In genomic region chr16:8764124-8764907, GRCm38 (mm10) we compare ENCODE assay signal across 21 mouse cellular contexts. TPM values are rescaled to one million over a fixed set of nuclear protein-coding genes. Genes with fewer than 3 reads are reported as not detected.
DNase-seq lines count a peak whose midpoint lies in the region; ATAC-seq and TF ChIP-seq lines count a peak whose summit lies in the region.
"Had no signal": no experiment of that assay in that cellular context is flagged by ENCODE, and none has a peak within 500 bp of the region (broad histone marks: within the 10 kb centered on the region; RNA-seq: fewer than 3 reads in every experiment).

No protein-coding gene starts in this region.

- no peak overlapping the region for H3K27ac ChIP-seq in midbrain, embryonic 13.5 days
- no peak overlapping the region for H3K27ac ChIP-seq in midbrain, postnatal 0 days (ENCODE audit: low read depth, low read length)
- peak overlapping the region; percentile 94 for H3K27ac ChIP-seq in liver, embryonic 12.5 days
- no peak overlapping the region for H3K27ac ChIP-seq in forebrain, postnatal 0 days (ENCODE audit: low read depth, low read length)
- H3K27ac ChIP-seq: hindbrain, embryonic 14.5 days; kidney, postnatal 0 days; limb, embryonic 10.5 days had no signal

- no peaks in the 10 kb centered on the region for H3K9me3 ChIP-seq in midbrain, embryonic 13.5 days
- no peaks in the 10 kb centered on the region for H3K9me3 ChIP-seq in midbrain, postnatal 0 days (ENCODE audit: low read length)
- no peaks in the 10 kb centered on the region for H3K9me3 ChIP-seq in liver, embryonic 12.5 days (replicated peaks)
- H3K9me3 ChIP-seq in forebrain, postnatal 0 days (ENCODE audit: low read length), result no peaks in the 10 kb centered on the region
- H3K9me3 ChIP-seq: limb, embryonic 10.5 days had no signal

- no peaks in the 10 kb centered on the region for H3K27me3 ChIP-seq in midbrain, embryonic 13.5 days
- no peaks in the 10 kb centered on the region for H3K27me3 ChIP-seq in midbrain, postnatal 0 days (ENCODE audit: insufficient read depth, low read length)
- H3K27me3 ChIP-seq in liver, embryonic 12.5 days (replicated peaks), result no peaks in the 10 kb centered on the region
- H3K27me3 ChIP-seq in forebrain, postnatal 0 days (ENCODE audit: insufficient read depth, low read length), result no peaks in the 10 kb centered on the region
- H3K27me3 ChIP-seq: CH12.LX had no signal

- DNase-seq in midbrain, postnatal 0 days (ENCODE audit: low spot score), result no peak
- peak; percentile 38 for DNase-seq in brain, embryonic 14.5 days (ENCODE audit: low read depth)
- peak; percentile 36 for DNase-seq in testis, postnatal 14 days (ENCODE audit: low spot score)
- no peak for DNase-seq in adrenal gland, postnatal 4 days (ENCODE audit: low spot score in 2 of 2)
- DNase-seq in forebrain, postnatal 0 days, result no peak
- DNase-seq: adrenal gland, postnatal 10 days; B cell, adult 2 months; cerebellum, adult 11 months; cerebellum, postnatal 10 days; heart, postnatal 4 days; kidney, adult 2 months; lung, postnatal 10 days; thymus, postnatal 36 days had no signal

- no peak overlapping the region for H3K4me2 ChIP-seq in midbrain, embryonic 13.5 days (replicated peaks)
- H3K4me2 ChIP-seq in midbrain, postnatal 0 days (ENCODE audit: low read depth, low read length, poor library complexity, severe bottlenecking), result no peak overlapping the region
- peak overlapping the region; percentile 52 for H3K4me2 ChIP-seq in liver, embryonic 12.5 days
- no peak overlapping the region for H3K4me2 ChIP-seq in forebrain, postnatal 0 days (ENCODE audit: low read depth)
- H3K4me2 ChIP-seq: hindbrain, embryonic 14.5 days had no signal

- TF ChIP-seq CTCF in midbrain, postnatal 0 days (IDR thresholded peaks at IDR 0.05), result no peak
- no peak for TF ChIP-seq CTCF in brain, embryonic 14.5 days (IDR thresholded peaks at IDR 0.05; ENCODE audit: borderline replicate concordance, extremely low read depth, insufficient read depth, insufficient read length)
- no peak for TF ChIP-seq CTCF in forebrain, postnatal 0 days (IDR thresholded peaks at IDR 0.05; ENCODE audit: low read depth)

- H3K4me3 ChIP-seq in midbrain, embryonic 13.5 days (replicated peaks), result no peak overlapping the region
- no peak overlapping the region for H3K4me3 ChIP-seq in midbrain, postnatal 0 days (ENCODE audit: low read depth, low read length)
- H3K4me3 ChIP-seq in liver, embryonic 12.5 days, result no peak overlapping the region
- no peak overlapping the region for H3K4me3 ChIP-seq in forebrain, postnatal 0 days (ENCODE audit: low read depth, low read length)
- H3K4me3 ChIP-seq: limb, embryonic 10.5 days had no signal

- ATAC-seq in midbrain, embryonic 13.5 days, result peak; percentile 67; the same call in 1 of the 2 replicates
- ATAC-seq in midbrain, postnatal 0 days (ENCODE audit: low FRiP score), result no peak
- peak; percentile 60 for ATAC-seq in liver, embryonic 12.5 days
- ATAC-seq in forebrain, postnatal 0 days, result no peak
- ATAC-seq: activated CD4-positive, CD25-positive, alpha-beta regulatory T cell, adult 4 months; forebrain, embryonic 14.5 days had no signal

- no peaks in the 10 kb centered on the region for H3K36me3 ChIP-seq in midbrain, embryonic 13.5 days
- H3K36me3 ChIP-seq in midbrain, postnatal 0 days (ENCODE audit: insufficient read depth, low read length), result no peaks in the 10 kb centered on the region
- no peaks in the 10 kb centered on the region for H3K36me3 ChIP-seq in liver, embryonic 12.5 days
- no peaks in the 10 kb centered on the region for H3K36me3 ChIP-seq in forebrain, postnatal 0 days (ENCODE audit: insufficient read depth)
- H3K36me3 ChIP-seq: limb, embryonic 10.5 days had no signal

- WGBS in midbrain, embryonic 13.5 days, result 56% methylated on average over 11 of the region's 11 CpGs
- WGBS in midbrain, postnatal 0 days, result 52% methylated on average over 11 of the region's 11 CpGs
- 50% methylated on average over 11 of the region's 11 CpGs for WGBS in liver, embryonic 12.5 days (ENCODE audit: insufficient replicate concordance)
- 70% methylated on average over 11 of the region's 11 CpGs for WGBS in forebrain, postnatal 0 days

- peaks cover 7% of the 10 kb centered on the region; the same call in 1 of the 2 replicates for H3K4me1 ChIP-seq in midbrain, embryonic 13.5 days (replicated peaks)
- no peaks in the 10 kb centered on the region for H3K4me1 ChIP-seq in midbrain, postnatal 0 days (ENCODE audit: insufficient read depth, low read length)
- H3K4me1 ChIP-seq in liver, embryonic 12.5 days, result peaks cover 98% of the 10 kb centered on the region
- H3K4me1 ChIP-seq in forebrain, postnatal 0 days (ENCODE audit: insufficient read depth), result no peaks in the 10 kb centered on the region
- H3K4me1 ChIP-seq: limb, embryonic 10.5 days had no signal

- no peak overlapping the region for H3K9ac ChIP-seq in midbrain, embryonic 13.5 days (replicated peaks)
- no peak overlapping the region for H3K9ac ChIP-seq in midbrain, postnatal 0 days (replicated peaks; ENCODE audit: low read length, poor library complexity, severe bottlenecking)
- peak overlapping the region; percentile 66 for H3K9ac ChIP-seq in liver, embryonic 12.5 days
- no peak overlapping the region for H3K9ac ChIP-seq in forebrain, postnatal 0 days
- H3K9ac ChIP-seq: hindbrain, embryonic 14.5 days had no signal

- TF ChIP-seq POLR2A in brain, embryonic 14.5 days (IDR thresholded peaks at IDR 0.05; ENCODE audit: borderline replicate concordance, extremely low read depth, insufficient read depth, insufficient read length, poor library complexity, severe bottlenecking), result no peak

RNA-seq across cellular contexts. Expression of gene Usp7, which starts 27.8 kb away (rescaled TPM):
- polyA plus RNA-seq in midbrain, embryonic 13.5 days (2015; fragmentation: Nextera tagmentation; extraction: Ambion mirVana), result 30.3 and 38.7 TPM in 2 replicates
- total RNA-seq in midbrain, postnatal 0 days (2014; rRNA removed), result 116 and 129 TPM in 2 replicates
- polyA plus RNA-seq in midbrain, postnatal 0 days (2015; fragmentation: Nextera tagmentation; extraction: Ambion mirVana), result 17.0 and 21.8 TPM in 2 replicates
- polyA plus RNA-seq in brain, embryonic 14.5 days (2012; rRNA removed), result 103 and 127 TPM in 2 replicates
- 32.9 and 33.5 TPM in 2 replicates for polyA plus RNA-seq in liver, embryonic 12.5 days (2016; fragmentation: Nextera tagmentation; extraction: Ambion mirVana)
- 100 to 1,000 TPM; 142 to 178 TPM for total RNA-seq in adrenal gland, postnatal 4 days (2021)
- 119 and 200 TPM in 2 replicates for total RNA-seq in forebrain, postnatal 0 days (2014; rRNA removed)
- polyA plus RNA-seq in forebrain, postnatal 0 days (2015; fragmentation: Nextera tagmentation; extraction: Ambion mirVana), result 14.5 and 18.9 TPM in 2 replicates

Comparison
In these comparisons a context has a peak if more than half of its experiments do, and no peak if none do; other contexts are left out.
1. ATAC-seq: peak in midbrain, embryonic 13.5 days (single experiment) and liver, embryonic 12.5 days (single experiment); none in midbrain, postnatal 0 days (single experiment) and forebrain, postnatal 0 days (single experiment).
2. DNase-seq: peak in brain, embryonic 14.5 days (single experiment) and testis, postnatal 14 days (single experiment); none in midbrain, postnatal 0 days (single experiment), adrenal gland, postnatal 4 days (0 of 2) and forebrain, postnatal 0 days (single experiment).